Mouse (Mus musculus) ES-Bruce4 (cell line): ENCODE measurements around the gene Edar. TPM values are rescaled to one million over a fixed set of nuclear protein-coding genes. Genes with fewer than 3 reads are reported as not detected.

Experiments used
- H3K27ac ChIP-seq: 2 replicates; pipeline ENCODE4 v1.5.1; 2012; ENCODE audit warnings: low read length, inconsistent platforms; ENCODE audit not compliant: insufficient read depth
- H3K27me3 ChIP-seq: 2 replicates; pipeline ENCODE4 v1.6.1; 2012; ENCODE audit warnings: mild to moderate bottlenecking, low read length, inconsistent platforms; ENCODE audit not compliant: control insufficient read depth, poor library complexity, insufficient read depth, severe bottlenecking
- H3K36me3 ChIP-seq: 2 replicates; pipeline ENCODE4 v1.6.1; 2012; ENCODE audit warnings: inconsistent platforms, mild to moderate bottlenecking, low read length, moderate library complexity; ENCODE audit not compliant: control insufficient read depth, poor library complexity, insufficient read depth, severe bottlenecking
- H3K4me1 ChIP-seq: one replicate; pipeline ENCODE4 v1.8.1; 2011; ENCODE audit warnings: low read length; ENCODE audit not compliant: control insufficient read depth, insufficient read depth
- H3K4me3 ChIP-seq: 2 replicates; pipeline ENCODE4 v1.5.1; 2011; ENCODE audit warnings: low read depth, mild to moderate bottlenecking, low read length
- H3K9ac ChIP-seq: 2 replicates; pipeline ENCODE4 v1.6.1; 2012; ENCODE audit warnings: low read depth, mild to moderate bottlenecking, inconsistent platforms; ENCODE audit not compliant: poor library complexity, severe bottlenecking
- H3K9me3 ChIP-seq: replicated peaks from 2 replicates; pipeline ENCODE4 v1.6.1; 2012; ENCODE audit warnings: mild to moderate bottlenecking, low read length, inconsistent platforms; ENCODE audit not compliant: control insufficient read depth, poor library complexity, insufficient read depth, severe bottlenecking
- CTCF ChIP-seq: IDR thresholded peaks from one replicate; pipeline ENCODE4 v1.8.1; 2011; ENCODE audit warnings: low read depth, low read length
- EP300 ChIP-seq: IDR thresholded peaks from 2 replicates; pipeline ENCODE4 v1.6.1; 2011; ENCODE audit warnings: low read depth, low read length; ENCODE audit not compliant: insufficient read depth
- POLR2A ChIP-seq: IDR thresholded peaks from one replicate; pipeline ENCODE4 v1.8.1; 2011; ENCODE audit warnings: low read length; ENCODE audit not compliant: insufficient read depth
- polyA plus RNA-seq: library from polyadenylated mRNA; stranded (reverse); fragments of >200 nt; gene quantifications from 2 replicates; pipeline ENCODE4 v1.2.4, GENCODE M21; 2011; ENCODE audit warnings: low read depth; ENCODE audit not compliant: missing spikeins, insufficient read depth, insufficient read length

Edar gene
- polyA plus RNA-seq, 1 experiment, result not detected

GRCm38 (mm10) chr10:58652418-58653394 is 22.7 kb downstream of the Edar start:
- H3K36me3 ChIP-seq, result no peaks in the 10 kb centered on the region
- no peaks in the 10 kb centered on the region for H3K27me3 ChIP-seq
- H3K9ac ChIP-seq, result no peak overlapping the region
- no peak for TF ChIP-seq CTCF
- no peak for TF ChIP-seq EP300
- no peak for TF ChIP-seq POLR2A
- H3K4me1 ChIP-seq, result peaks cover 4% of the 10 kb centered on the region
- H3K4me3 ChIP-seq, result no peak overlapping the region
- H3K9me3 ChIP-seq, result peaks cover 3% of the 10 kb centered on the region; the same call in 1 of the 2 replicates
- no peak overlapping the region for H3K27ac ChIP-seq

- H3K4me3 ChIP-seq, result no peak overlapping the region
- no peak for TF ChIP-seq CTCF
- no peak for TF ChIP-seq EP300
- no peak for TF ChIP-seq POLR2A
- H3K4me1 ChIP-seq, result peaks cover 4% of the 10 kb centered on the region
- no peaks in the 10 kb centered on the region for H3K36me3 ChIP-seq
- H3K27me3 ChIP-seq, result no peaks in the 10 kb centered on the region
- H3K27ac ChIP-seq, result no peak overlapping the region
- no peak overlapping the region for H3K9ac ChIP-seq
- peaks cover 3% of the 10 kb centered on the region; the same call in 1 of the 2 replicates for H3K9me3 ChIP-seq
Observed at GRCm38 (mm10) chr10:58652045-58652417, 23.4 kb downstream of the Edar start.

GRCm38 (mm10) chr10:58651270-58652042 is 24.0 kb downstream of the Edar start:
- Histone ChIP-seq H3K36me3 (no peaks in the 10 kb centered on the region), H3K4me1 (peaks cover 4% of the 10 kb centered on the region), H3K27me3 (no peaks in the 10 kb centered on the region), H3K4me3 (no peak overlapping the region), H3K9me3 (peaks cover 3% of the 10 kb centered on the region; the same call in 1 of the 2 replicates), H3K9ac (no peak overlapping the region), H3K27ac (no peak overlapping the region)
- TF ChIP-seq POLR2A (no peak), EP300 (no peak), CTCF (no peak)

- Histone ChIP-seq H3K4me3 (no peak overlapping the region), H3K27ac (no peak overlapping the region), H3K36me3 (no peaks in the 10 kb centered on the region), H3K9ac (no peak overlapping the region), H3K4me1 (peaks cover 4% of the 10 kb centered on the region), H3K27me3 (no peaks in the 10 kb centered on the region), H3K9me3 (peaks cover 3% of the 10 kb centered on the region; the same call in 1 of the 2 replicates)
- TF ChIP-seq POLR2A (no peak), CTCF (no peak)
Observed at GRCm38 (mm10) chr10:58648787-58649186, 26.7 kb downstream of the Edar start.

GRCm38 (mm10) chr10:58644671-58645070 is 30.8 kb downstream of the Edar start:
- Histone ChIP-seq H3K36me3 (no peaks in the 10 kb centered on the region), H3K27me3 (no peaks in the 10 kb centered on the region)

GRCm38 (mm10) chr10:58644194-58644593 is 31.3 kb downstream of the Edar start:
- H3K4me3 ChIP-seq, result no peak overlapping the region

More at GRCm38 (mm10) chr10:58644671-58645070, 30.8 kb downstream of the Edar start:
- Histone ChIP-seq H3K4me1 (no peaks in the 10 kb centered on the region), H3K9me3 (no peaks in the 10 kb centered on the region), H3K4me3 (no peak overlapping the region), H3K9ac (no peak overlapping the region), H3K27ac (no peak overlapping the region)
- no peak for TF ChIP-seq CTCF
- no peak for TF ChIP-seq EP300
- TF ChIP-seq POLR2A, result no peak

More at GRCm38 (mm10) chr10:58644194-58644593, 31.3 kb downstream of the Edar start:
- no peak for TF ChIP-seq EP300
- no peak for TF ChIP-seq POLR2A
- TF ChIP-seq CTCF, result no peak
- Histone ChIP-seq H3K36me3 (no peaks in the 10 kb centered on the region), H3K27ac (no peak overlapping the region), H3K4me1 (no peaks in the 10 kb centered on the region), H3K9me3 (no peaks in the 10 kb centered on the region), H3K27me3 (no peaks in the 10 kb centered on the region), H3K9ac (no peak overlapping the region)
